Mouse (Mus musculus) heart, adult 2 months (tissue): Measurements from ENCODE around the gene Neurl1a. TPM values are rescaled to one million over a fixed set of nuclear protein-coding genes. Genes with fewer than 3 reads are reported as not detected.

ENCODE experiments used
- DNase-seq, 2 experiments: peaks; one replicate each; pipeline ENCODE4 v3.0.0; 2021
- H3K27ac ChIP-seq: fragments of 200-600 bp; 2 replicates; pipeline ENCODE4 v1.8.1; 2022
- H3K27me3 ChIP-seq: fragments of 200-500 bp; 2 replicates; pipeline ENCODE4 v1.6.1; 2012; ENCODE audit warnings: mild to moderate bottlenecking, low read length, inconsistent platforms, mixed read lengths; ENCODE audit not compliant: control insufficient read depth, insufficient read depth
- H3K36me3 ChIP-seq: fragments of 200-500 bp; 2 replicates; pipeline ENCODE4 v1.6.1; 2012; ENCODE audit warnings: low read length, inconsistent platforms; ENCODE audit not compliant: control insufficient read depth, insufficient read depth
- H3K4me1 ChIP-seq: fragments of 200-500 bp; 2 replicates; pipeline ENCODE4 v1.6.1; 2011; ENCODE audit warnings: low read length; ENCODE audit not compliant: control insufficient read depth, insufficient read depth
- H3K4me3 ChIP-seq: fragments of 200-600 bp; 2 replicates; pipeline ENCODE4 v1.8.1; 2022
- H3K79me2 ChIP-seq: fragments of 200-500 bp; replicated peaks from 2 replicates; pipeline ENCODE4 v1.6.1; 2012; ENCODE audit warnings: mild to moderate bottlenecking, inconsistent platforms, low read length, moderate library complexity, mixed read lengths; ENCODE audit not compliant: control insufficient read depth, insufficient read depth
- H3K9ac ChIP-seq: fragments of 200-500 bp; 2 replicates; pipeline ENCODE4 v1.6.1; 2012; ENCODE audit warnings: low read depth, mild to moderate bottlenecking, control low read depth, inconsistent platforms, low read length, mixed read lengths
- CTCF ChIP-seq: fragments of 200-600 bp; IDR thresholded peaks from 2 replicates; pipeline ENCODE4 v1.8.1; 2022; ENCODE audit warnings: antibody characterized with exemption, mild to moderate bottlenecking, moderate library complexity
- EP300 ChIP-seq: fragments of 200-500 bp; IDR thresholded peaks from 2 replicates; pipeline ENCODE4 v1.6.1; 2011; ENCODE audit warnings: low read depth, low read length, control low read depth; ENCODE audit not compliant: insufficient read depth
- POLR2A ChIP-seq: fragments of 200-500 bp; IDR thresholded peaks from 2 replicates; pipeline ENCODE4 v1.6.1; 2011; ENCODE audit warnings: mild to moderate bottlenecking, low read depth, low read length, control low read depth; ENCODE audit not compliant: insufficient read depth
- WGBS: fragments of 180-500 bp; shearing (Covaris S2); methylation state at CpG from one replicate; pipeline ENCODE4 v1.1.7; 2018; 5-methylcytosine and 5-hydroxymethylcytosine counted together
- intact Hi-C: fragments of 180-260 bp; cut with DNase I; formaldehyde crosslinking; loops from one replicate; pipeline ENCODE4 v1.15.1; 2025
- polyA plus RNA-seq: library from polyadenylated mRNA; depleted of rRNA; stranded (reverse); fragments of >200 nt; gene quantifications from 2 replicates; pipeline ENCODE4 v1.2.3, GENCODE M21; 2012
- total RNA-seq, 2 experiments: library from RNA; stranded (reverse); gene quantifications; 2 replicates each; pipeline ENCODE4 v1.2.3; 2021

Neurl1a gene
- total and polyA plus RNA-seq, 3 experiments, result 1.5 to 2.5 (median 1.7) TPM

DNA sequence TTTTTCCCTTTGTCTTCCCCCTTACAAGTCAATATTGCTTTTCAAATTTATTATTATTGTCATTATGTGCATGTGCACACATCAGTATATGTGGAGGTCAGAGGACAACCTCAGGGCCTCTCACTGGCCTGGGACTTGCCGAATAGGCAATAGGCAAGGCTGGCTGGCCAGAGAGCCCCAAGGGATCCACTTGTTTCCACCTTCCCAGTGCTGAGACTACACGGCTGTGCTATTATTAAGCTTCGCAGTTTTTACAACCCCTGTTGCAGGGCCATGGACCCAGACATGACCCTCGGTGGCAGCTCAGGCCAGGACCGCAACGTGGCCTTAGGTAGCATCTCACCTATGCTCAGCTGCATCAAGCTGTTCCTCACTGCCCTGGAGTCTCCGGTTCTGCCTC, 33.8 kb downstream of the Neurl1a start:
- no peak overlapping the region for H3K4me3 ChIP-seq

DNA sequence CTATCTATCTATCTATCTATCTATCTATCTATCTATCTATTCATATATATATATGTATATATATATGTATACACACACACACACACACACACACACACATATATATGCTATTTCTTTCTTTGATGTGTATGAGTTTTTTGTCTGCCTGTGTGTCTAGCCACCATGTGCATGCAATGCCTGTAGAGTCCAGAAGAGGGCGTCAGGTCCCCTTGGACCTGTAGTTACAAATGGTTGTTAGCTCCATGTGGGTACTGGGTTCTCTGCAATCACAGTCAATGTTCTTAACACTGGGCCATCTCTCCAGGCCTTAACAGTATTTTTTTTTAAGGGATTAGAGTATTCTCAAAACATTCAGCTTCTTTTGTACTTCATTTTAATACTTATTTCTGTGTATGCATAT, 34.9 kb downstream of the Neurl1a start:
- DNase-seq, result no peak
- Histone ChIP-seq H3K79me2 (no peaks in the 10 kb centered on the region), H3K27ac (no peak overlapping the region), H3K4me3 (no peak overlapping the region), H3K27me3 (no peaks in the 10 kb centered on the region), H3K9ac (no peak overlapping the region), H3K36me3 (no peaks in the 10 kb centered on the region), H3K4me1 (no peaks in the 10 kb centered on the region)
- TF ChIP-seq CTCF (peak; percentile 20), EP300 (no peak), POLR2A (no peak)
- intact Hi-C loops, result no loop called here
- WGBS, result 45% methylated on average over 1 of the region's 1 CpGs

More for the DNA sequence above, 33.8 kb downstream of the Neurl1a start:
- intact Hi-C loops, result no loop called here
- DNase-seq, result no peak
- Histone ChIP-seq H3K27me3 (no peaks in the 10 kb centered on the region), H3K27ac (no peak overlapping the region), H3K4me1 (no peaks in the 10 kb centered on the region), H3K9ac (no peak overlapping the region), H3K36me3 (no peaks in the 10 kb centered on the region), H3K79me2 (no peaks in the 10 kb centered on the region)
- WGBS, result 75% methylated on average over 7 of the region's 7 CpGs
- TF ChIP-seq EP300 (no peak), POLR2A (no peak), CTCF (no peak)

DNA sequence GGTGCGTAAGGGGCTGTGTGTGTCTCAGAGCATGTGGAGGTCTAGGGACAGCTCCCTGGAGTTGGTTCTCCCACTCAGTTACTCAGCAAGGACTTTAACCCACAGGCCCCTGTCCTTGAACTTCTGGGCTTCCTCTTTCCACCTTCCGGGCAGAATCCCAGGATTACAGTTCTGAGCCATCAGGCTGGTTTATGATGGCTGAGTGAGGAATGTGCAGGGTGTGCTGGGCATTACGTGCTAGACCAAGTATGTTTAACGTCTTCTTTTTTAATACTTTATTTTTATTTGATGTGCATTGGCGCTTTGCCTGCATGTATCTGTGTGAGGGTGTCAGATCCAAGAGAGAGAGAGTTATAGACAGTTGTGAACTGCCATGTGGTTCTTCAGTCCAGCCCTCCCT, 38.1 kb downstream of the Neurl1a start:
- Histone ChIP-seq H3K9ac (no peak overlapping the region), H3K4me3 (no peak overlapping the region), H3K36me3 (no peaks in the 10 kb centered on the region), H3K27me3 (no peaks in the 10 kb centered on the region), H3K4me1 (no peaks in the 10 kb centered on the region), H3K79me2 (no peaks in the 10 kb centered on the region), H3K27ac (no peak overlapping the region)
- 79% methylated on average over 5 of the region's 5 CpGs for WGBS
- TF ChIP-seq CTCF, result no peak
- TF ChIP-seq EP300, result no peak
- no peak for TF ChIP-seq POLR2A
- intact Hi-C loops, result no loop called here
- DNase-seq, result no peak

DNA sequence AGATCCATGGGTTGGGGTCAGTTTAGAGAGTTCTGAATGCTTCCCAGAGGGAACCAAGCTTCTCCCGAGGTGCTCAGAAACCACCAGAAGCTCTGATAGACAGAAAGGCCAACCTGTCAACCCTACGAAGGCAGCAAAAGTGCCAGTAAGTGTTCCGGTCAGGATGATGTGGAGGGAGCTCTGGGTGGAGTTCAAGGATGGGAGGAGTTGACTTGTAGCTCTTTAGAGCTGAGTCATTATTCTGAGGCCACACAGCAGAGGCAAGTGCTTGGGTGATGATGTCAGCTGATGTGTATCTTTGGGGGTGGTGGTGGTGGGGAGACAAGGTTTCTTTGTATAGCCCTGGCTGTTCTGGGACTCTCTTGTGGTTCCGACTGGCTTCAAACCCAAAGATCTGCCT, 41.0 kb downstream of the Neurl1a start:
- no peak overlapping the region for H3K9ac ChIP-seq
- no peaks in the 10 kb centered on the region for H3K27me3 ChIP-seq
- intact Hi-C loops, result no loop called here
- DNase-seq, result no peak
- no peak for TF ChIP-seq EP300
- no peaks in the 10 kb centered on the region for H3K79me2 ChIP-seq
- H3K4me3 ChIP-seq, result no peak overlapping the region
- H3K4me1 ChIP-seq, result no peaks in the 10 kb centered on the region
- H3K27ac ChIP-seq, result no peak overlapping the region
- H3K36me3 ChIP-seq, result no peaks in the 10 kb centered on the region
- WGBS, result 59% methylated on average over 4 of the region's 4 CpGs

DNA sequence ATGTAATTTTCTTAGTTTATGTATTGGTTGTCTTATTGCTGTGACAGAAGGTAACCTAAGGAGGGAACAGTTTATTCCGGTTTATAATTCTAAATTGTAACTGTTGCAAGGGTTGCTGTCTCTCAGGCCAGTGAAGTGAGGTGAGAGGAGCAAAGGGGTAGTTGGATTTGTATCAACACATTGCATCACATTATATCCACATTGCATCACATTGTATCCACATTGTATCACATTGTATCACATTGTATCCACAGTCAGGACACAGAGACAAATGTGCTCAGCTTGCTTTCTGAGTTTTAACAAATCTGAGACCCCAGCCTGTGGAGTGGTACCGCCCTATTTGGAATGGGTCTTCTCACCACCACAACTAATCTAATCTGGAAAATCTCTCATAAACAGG, 41.6 kb downstream of the Neurl1a start:
- DNase-seq, result no peak
- TF ChIP-seq POLR2A, result no peak
- TF ChIP-seq CTCF, result no peak
- TF ChIP-seq EP300, result no peak
- intact Hi-C loops, result no loop called here
- 97% methylated on average over 2 of the region's 2 CpGs for WGBS
- Histone ChIP-seq H3K4me3 (no peak overlapping the region), H3K79me2 (no peaks in the 10 kb centered on the region), H3K9ac (no peak overlapping the region), H3K27me3 (no peaks in the 10 kb centered on the region), H3K4me1 (no peaks in the 10 kb centered on the region), H3K27ac (no peak overlapping the region), H3K36me3 (no peaks in the 10 kb centered on the region)

DNA sequence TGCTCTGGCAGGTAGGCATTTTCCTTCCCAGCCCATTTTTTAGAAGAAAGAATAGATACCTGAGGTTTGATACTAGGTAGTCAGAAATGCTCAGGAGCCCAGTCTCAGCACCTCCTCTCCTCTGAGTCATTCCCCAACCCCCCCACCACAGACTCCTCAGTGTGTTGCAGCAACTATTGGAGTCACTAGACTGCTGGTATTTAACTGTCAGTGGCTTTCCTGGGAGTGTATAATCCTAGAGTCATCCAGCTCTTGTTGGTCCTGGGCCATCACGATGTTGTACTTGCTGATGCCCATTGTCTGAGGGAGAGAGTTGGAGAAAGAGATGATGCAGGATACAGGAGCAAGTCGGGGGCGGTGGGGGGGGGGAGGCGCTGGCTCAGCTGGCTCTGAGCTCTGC, 42.4 kb downstream of the Neurl1a start:
- DNase-seq, result no peak
- Histone ChIP-seq H3K9ac (no peak overlapping the region), H3K27me3 (no peaks in the 10 kb centered on the region), H3K36me3 (no peaks in the 10 kb centered on the region), H3K4me3 (no peak overlapping the region), H3K79me2 (no peaks in the 10 kb centered on the region), H3K27ac (no peak overlapping the region), H3K4me1 (no peaks in the 10 kb centered on the region)
- intact Hi-C loops, result no loop called here
- TF ChIP-seq CTCF, result no peak
- TF ChIP-seq POLR2A, result no peak
- TF ChIP-seq EP300, result no peak
- WGBS, result 80% methylated on average over 4 of the region's 4 CpGs
